Mouse (Mus musculus) testis, postnatal 10 days (tissue): ENCODE results near the gene Birc3.
A peak's percentile ranks its signal among the peaks of the same experiment; 100 is the strongest.
"Not testable (repeated sequence)": the region's sequence is repeated elsewhere in the genome, so short reads cannot be mapped to it uniquely, and the experiment has no call there.

Experiments
- DNase-seq: peaks from one replicate; pipeline ENCODE4 v3.0.0; 2021; ENCODE audit warnings: low spot score

Gene Birc3

DNA sequence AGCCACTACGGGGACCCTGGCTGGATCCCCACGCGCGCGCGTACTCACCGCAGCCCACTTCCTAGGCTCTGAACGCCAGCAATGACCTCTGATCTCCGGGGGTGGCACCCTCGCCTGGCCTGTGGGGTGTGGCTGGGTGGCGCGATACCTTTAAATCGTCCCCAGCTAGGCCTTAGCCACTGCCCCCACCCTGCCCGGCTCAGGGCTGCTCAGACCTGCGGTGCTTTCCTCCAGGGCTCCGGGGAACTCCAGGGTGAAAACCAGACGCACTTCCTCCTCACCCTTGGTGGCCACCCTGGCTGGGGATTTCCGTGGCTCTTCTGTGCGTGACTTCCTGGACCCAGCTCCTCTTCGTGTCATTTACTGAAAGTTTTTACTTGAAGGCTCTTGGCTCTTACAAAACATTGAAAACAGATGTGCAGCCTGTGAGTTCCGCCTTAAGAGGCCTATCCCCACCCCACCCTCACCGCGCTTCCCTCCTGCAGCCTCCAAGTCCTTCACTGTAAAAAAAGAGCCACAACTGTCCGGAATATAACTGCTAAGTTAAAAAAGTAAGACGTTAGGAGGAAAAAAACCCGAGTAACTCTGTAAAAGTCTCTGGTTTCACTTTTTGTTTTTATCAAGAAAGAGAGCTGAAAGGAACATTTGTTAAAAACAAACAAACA lies at the start of gene Birc3:
Birc3 (minus strand) TSS at position 412 of the 665 bp plus-strand sequence.
- DNase-seq: peak; percentile 76

DNA sequence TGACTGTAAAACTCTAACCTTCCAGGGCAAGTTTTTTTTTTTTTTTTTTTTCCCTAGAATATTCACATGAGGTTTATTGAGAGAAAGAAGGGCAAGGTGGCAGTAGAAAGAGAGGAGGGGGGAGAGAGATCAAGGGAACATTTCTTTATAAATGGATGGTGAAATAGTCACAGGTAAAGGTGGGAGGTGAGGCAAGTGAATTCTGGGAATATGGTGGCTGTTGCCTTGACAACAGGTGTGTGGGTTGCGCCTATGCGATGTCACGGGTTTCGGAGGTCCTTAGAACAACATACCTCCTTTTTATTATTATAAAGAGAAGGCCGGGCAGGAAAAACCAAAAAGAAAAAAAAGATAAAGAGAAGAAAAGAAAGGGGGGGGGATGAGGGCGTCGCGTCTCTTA lies 41.9 kb upstream of the Birc3 start:
- DNase-seq: no peak

DNA sequence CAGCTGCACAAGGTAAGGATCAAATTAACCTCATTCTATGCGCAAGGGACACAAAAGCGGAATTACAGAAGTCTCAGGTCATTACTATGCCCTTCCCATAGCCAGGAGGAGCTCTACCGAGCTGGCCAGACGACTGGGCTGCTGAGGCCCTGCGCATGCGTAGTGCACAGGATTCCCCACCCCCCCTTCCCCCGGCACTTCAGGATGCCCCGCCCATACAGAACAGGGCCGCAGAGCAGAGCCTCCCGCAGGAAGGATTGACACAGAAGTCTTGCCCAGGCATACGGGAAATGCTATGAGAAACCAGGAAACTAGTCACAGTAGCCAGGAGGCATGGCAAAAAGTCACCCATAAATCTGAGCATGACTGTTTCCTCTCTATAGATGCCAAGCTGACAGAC lies 41.5 kb upstream of the Birc3 start:
- peak; percentile 61 for DNase-seq

DNA sequence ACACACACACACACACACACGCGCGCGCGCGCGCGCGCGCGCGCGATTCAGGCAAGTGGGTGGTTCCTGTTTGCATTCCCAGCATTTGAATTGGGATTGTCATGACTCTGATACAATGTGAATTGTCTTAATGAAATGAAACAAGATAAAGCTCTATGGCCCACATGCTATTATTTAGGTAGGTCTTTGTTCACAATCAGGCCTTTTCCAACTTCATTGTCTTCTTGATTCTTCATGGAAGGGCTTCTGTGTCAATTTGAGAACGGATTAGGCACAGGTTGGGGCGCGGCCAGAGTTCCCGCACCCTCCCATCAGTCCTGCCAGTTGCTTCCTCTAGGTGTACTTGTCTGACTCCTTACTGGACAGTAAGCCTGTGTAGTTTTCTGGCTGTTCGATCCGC lies 41.0 kb upstream of the Birc3 start:
- DNase-seq: no peak

DNA sequence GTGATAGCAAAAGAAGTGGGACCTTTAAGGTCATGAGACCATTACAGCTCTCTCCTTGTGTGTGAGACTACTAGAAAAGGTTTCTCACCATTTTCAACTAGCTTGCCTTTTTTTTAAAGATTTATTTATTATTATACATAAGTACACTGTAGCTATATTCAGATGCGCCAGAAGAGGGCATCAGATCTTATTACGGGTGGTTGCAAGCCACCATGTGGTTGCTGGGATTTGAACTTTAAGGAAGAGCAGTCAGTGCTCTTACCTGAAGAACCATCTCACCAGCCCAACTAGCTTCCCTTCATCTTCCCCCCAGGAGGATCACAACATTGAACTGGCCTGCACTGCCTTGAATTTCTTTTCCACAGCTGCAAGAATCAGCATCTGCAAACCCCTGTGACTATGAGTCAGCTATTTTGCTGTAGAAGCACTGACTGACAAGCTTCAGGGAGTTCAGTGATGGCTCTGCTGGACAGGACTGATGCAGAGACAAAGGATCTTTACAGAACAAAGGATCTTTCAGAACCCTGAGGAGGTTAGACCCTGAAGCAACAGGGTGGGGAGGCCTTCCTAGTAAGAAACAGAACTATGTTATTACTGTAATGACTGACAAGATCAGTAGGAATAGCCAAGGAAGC lies 34.5 kb upstream of the Birc3 start:
- DNase-seq: no peak

DNA sequence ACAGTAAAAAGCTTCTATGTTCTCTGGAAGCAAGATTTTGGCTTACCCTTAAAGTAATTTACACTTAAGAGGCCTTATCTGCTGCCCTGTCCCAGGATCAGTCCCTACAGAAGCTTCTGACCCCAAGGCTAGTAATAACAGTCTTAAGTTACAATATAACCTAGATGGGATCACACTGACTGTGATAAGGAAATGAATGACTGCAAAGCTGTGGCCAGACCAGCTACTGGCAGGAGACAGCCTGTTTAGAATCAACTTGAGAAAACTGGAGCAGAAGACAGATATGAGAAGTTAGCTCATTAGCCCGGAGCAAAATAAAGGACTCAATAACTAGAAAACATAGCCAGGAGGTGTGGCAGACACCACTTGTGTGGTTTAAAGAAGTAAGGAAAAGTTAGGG lies 33.6 kb upstream of the Birc3 start:
- no peak for DNase-seq

DNA sequence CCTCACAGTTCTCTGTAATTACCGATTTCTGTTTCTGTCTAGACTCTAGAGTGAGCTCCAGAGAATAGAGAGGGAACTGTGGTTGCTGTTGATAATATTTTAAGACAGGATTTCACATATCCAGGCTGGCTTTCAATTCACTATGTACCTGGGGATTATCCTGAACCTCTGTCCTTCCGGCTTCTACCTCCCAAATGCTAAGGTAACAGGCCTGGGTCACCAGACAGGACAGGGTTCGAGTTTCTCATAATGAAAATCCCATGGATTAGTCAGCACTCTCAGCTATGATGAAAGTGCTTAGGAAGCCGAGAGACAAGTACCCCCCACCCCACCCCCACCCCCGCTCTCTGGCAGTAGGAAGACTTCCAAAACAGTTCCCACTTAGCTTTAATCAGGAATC lies 30.8 kb upstream of the Birc3 start:
- DNase-seq: no peak

DNA sequence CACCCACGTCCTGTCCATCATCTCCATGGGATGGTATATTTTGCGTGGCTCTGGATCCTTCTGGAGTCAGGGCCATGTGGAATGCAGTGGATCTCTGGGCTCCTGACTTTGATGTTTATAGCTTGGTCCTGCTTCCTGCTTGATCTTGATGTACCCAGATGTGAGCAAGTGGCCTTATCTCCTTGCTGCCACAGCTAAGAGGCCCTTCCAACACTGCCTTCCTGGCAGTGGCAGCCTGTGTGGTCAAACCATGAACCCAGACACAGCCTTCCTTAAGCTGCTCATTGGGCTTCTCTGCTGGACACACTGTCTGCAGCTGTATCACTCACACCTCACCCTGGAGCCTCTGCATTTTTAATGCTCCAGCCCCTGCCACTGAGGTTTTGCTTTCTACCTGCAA lies 30.3 kb upstream of the Birc3 start:
- no peak for DNase-seq

DNA sequence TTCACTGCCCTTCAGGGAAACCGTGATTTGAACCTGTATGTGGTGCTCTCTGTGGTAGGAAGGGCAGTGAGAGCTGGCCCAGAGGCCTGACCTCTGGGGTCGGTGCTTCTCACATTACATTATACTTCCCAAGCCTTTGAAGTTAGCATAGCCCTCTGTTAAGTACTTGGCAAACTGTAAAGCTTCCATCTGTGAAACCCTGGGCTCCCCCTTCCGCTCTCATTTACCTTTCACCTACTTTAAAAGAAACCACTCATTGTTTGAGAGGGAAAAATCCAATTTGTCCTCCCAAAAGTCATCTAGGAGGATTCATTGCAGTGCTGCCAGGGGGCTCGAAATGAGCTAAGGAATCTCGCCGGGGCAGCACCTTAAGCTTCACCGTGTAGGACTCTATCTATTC lies 29.3 kb upstream of the Birc3 start:
- no peak for DNase-seq

DNA sequence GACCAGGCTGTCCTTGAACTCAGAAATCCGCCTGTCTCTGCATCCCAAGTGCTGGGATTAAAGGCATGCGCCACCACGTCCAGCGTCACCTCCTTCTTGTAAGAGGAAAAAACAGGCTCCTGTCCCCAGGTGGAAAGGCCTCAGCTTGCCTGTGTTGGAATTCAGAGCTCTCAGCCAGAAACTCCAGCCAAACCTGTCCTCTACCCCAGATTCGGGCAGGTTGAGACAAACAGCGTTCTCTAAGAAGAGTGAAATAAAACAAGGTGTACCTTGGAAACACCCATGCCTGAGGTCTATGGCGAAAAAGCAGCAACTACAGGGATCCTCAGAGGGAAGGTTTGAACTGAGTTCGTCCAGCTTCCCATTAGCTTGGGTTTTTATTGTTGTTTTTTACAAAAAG lies 28.0 kb upstream of the Birc3 start:
- DNase-seq: no peak

DNA sequence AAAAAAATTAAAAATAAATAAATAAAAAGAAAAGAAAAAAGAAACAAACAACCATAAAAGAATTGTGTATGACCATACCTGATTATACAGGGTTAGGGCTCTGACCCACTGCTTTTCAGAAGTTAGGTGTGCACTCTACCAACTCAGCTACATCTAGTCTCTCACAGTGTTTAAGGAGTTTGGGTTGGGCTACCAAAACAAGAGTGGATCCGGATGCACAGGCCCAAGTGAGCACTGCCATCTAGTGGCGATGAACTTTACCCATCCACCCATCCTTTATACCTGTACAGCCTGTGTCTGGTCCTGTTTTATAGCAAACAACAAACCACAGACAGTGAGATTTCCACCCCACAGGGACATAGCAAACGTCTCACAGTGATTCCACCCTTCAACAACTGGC lies 24.5 kb upstream of the Birc3 start:
- DNase-seq: peak; percentile 79

DNA sequence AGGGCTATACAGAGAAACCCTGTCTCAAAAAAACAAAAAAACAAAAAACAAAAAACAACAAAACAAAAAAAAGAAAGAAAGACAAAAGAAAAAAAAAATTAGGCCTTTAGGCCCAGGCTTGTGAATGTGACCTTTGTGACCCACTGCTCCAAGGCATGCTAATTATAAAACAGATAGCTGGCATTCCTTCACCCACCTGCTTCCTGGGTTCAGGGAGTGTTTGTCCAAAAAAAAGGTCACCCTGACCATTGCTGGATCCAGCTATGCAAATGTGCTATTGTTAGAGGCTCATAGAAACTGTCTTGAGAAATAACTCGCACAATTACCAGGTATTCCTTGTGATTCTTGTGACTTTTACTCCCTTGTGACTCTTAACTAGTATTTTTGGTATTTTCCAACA lies 18.8 kb upstream of the Birc3 start:
- not testable (repeated sequence) for DNase-seq

DNA sequence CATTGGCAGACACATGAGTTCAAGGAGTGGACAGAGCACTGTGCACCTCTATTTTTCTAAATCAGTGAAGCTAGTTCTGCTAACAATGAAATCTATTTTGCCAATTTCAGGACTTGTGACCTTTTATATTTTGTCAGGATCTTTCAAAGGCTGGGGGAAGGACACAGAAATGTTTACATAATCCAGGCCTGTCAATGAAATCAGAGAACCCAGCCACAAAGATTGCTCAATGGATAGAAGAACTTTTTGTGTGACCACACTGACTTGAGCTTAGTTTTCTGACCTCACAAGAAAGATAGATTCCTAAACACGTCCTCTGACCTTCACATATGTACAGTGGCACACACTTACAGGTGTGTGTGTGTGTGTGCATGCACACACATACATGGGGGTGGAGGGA lies 18.2 kb upstream of the Birc3 start:
- DNase-seq: no peak

DNA sequence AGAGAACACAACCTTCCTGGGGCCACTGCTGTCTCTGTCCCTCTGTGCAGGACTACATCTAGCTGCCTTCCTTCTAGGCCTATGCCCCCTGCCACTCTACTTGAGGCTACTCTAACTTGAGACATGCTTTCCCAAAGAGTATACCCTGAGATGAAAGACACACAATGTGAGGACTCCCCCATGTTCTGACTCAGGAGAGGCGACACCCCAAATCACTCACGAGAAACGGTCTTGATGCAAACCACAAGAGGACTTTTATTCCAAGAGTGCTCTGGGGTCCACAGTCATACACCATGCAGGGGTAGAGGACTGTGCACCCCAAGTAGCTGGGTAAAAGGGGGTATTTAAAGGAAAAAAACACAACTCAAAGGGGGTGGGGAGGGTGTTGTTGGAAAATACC lies 11.4 kb upstream of the Birc3 start:
- DNase-seq: no peak

DNA sequence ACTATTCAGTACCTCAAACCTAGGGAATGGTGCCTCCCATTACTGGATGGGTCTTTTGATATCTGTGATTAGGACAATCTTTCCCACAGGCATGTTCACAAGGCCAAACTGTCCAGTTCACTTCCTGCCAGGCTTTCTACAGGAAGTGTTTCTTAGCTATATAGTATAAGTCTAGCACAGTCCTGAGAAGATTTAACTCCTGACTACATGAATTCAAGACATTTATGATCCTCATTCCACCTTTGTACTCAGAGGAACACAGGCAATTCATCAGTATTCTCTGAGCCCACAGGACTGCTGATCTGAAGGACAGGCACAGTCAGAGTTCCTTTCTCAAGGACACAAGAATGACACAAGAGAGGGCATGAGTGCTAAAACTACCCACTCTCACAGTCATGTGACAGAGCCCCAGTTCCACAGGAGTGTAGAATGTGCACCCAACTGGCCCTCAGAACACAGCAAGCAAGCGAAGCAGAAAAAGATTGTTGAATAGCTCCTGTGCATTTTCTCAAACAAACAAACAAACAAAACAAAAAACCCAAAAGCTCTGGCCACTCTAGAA lies 9.4 kb upstream of the Birc3 start:
- no peak for DNase-seq

DNA sequence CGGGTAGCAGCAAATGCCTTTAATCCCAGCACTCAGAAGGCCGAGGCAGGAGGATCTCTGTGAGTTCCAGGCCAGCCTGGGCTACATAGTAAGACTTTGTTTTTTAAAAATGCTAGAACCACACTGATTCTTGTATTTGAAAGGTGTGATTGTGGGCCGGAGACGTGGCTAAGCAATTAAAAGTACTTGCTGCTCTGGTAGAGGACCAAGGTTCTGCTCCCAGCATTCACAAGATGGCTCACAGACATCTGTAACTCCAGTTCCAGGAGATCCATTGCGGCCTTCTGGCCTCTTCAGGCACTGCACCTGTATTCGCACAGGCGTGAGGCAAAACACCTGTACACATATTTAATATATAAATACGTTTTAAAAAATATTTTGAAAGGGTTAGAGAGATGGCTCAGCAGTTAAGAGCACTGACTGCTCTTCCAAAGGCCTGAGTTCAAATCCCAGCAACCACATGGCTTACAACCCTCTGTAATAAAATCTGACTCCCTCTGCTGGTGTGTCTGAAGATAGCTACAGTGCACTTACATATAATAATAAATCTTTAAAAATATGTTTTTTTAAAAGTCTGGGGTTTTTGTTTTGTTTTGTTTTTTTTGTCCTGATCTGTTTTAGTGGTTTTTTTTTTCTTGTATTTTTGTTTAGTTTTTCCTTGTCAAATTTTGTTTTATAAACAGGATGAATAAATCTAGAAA lies 675 bp upstream of the Birc3 start:
- no peak for DNase-seq

DNA sequence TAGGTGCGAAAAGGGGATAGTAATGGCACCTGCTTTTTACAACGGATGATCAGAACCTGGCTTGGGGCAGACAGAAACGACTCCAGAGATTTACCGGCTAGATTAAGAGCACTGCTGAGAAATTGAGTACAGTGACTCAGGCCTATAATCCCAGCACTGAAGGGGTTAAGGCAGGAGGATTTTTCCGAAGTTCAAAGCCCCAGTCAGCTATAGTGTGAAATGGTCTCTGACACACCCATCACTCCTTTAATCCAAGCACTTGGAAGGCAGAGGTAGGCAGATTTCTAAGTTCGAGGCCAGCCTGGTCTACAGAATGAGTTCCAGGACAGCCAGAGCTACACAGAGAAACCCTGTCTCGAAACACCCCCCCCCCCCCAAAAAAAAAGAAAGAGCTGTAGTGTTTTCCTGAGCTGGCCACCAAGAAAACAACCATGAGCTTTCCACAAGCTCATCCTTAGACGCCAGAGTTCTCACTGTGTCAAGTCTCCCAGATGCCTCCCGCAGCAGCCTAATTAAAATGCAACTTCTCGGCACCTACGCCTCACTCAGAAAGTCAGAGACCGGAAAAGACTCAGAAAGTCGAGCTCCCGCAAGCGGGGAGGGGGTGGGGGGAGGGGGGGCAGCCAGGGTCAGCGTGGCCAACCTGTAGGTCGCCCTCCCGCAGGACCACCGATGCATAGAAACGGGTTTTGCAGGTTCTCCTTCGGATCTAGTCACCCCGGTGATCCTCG lies 777 bp downstream of the Birc3 start:
- DNase-seq: no peak

DNA sequence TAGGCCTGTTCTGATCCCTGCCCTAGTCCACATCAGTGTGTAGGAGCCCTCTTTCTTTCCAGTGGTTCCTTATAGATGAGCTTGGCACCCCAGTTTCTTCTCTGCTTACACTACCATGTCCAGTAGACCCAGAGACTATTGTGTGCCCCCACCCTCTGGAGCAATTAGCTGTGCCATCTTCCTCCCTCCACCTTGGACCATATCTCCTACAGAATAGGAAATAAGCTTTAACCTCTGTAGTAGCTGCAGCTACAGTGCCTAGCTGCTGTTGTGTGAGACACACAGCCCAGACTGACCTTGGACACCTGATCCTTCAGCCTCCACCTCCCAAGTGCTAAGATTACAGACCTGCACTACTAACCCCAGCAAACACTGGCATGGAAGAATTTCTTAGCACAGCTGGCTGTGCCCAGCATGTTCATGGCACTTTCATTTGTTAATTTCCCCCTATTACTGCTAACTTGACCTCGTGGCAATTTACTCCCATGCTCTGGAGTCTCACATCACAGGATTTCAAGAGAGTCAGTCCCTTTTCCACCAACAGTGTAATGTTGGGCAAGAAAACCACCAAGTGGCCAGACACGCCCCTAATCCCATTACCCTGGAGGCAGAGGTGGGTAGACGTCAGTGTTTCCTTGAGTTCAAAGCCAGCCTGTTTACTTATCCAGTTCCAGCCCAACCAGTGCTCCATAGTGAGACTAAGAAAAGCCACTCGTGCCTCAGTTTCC lies 1.5 kb downstream of the Birc3 start:
- no peak for DNase-seq

DNA sequence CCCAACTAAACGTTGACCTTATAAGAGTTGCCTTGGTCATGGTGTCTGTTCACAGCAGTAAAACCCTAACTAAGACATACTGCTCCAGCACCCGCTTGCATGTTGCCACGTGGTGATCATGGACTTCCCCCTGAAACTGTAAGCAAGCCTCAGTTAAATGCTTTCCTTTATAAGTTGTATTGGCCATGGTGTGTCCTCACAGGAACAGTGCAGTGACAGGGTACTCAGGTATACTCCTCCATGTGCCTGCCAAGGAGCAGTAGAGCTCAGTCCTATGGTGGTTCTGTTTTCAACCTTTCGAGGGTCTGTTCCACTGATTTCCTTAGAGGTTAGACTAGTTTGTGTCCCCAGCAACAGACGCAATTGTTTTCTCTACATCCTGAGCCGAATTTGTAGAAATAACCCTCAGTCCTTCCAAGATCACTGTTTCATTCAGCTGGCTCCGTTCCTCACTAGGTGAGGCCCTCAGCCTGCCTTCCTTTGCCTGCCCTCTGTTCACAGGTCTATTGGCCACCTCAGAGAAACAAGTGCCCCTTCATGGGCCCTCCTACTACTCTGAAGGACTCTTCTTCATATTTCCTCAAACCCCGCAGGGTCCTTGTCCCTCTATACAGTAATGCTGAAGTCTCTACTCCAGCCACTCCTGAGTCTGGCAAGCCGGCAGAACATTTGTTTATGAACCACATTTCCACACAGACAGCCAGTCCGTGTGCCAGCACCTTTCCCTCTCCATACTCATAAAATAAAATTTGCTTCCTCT lies 2.2 kb downstream of the Birc3 start:
- DNase-seq: no peak

DNA sequence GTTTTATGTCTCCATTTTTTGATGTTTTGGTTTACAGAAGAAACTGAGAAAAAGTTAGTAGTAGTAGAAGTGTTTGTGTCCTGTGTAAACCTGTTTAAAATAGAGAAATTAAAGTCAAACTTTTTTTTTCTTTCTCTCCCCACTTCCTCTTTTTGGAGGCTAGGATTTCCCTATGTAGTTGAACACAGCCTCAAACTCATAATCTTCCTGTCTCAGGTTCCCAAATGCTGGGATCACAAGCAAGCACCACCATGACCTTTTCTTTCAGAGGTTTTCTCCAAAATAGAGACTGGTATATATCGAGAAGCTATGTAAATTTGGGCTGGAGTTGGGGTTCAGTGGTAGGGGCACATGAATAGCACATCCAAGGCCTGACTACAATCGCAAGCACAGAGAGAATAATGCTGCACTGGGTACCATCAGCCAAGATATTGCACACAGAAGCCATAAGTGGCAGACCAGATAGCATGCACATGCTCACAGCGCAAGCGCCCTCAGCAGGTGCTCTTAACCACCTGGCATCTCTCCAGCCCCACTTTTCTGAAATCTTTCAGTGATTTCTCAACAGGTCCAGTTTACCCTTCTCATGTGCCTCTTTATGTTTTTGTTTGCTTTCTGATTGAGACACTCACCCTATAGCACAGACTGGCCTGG lies 4.0 kb downstream of the Birc3 start:
- DNase-seq: no peak

DNA sequence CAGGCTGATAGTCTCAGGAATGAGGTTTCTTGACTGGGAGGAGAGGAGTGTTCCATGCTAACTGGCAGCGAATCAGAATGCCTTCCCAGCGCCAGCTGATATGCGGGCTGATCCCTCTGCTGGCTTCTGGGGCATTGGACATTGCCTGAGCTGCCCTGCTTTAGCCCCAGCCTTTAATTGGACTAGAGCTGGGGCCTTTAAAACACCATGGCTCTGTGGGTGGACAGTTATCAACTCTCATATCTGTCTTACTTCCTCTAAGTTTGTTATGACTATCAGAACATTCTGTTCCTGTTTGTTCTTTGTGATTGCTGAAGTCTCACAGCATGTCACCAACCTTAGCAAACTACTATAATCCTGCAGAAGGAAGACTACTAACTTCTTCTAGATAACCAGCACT lies 5.0 kb downstream of the Birc3 start:
- peak; percentile 47 for DNase-seq
